Mouse (Mus musculus): ENCODE data around the gene Swsap1. TPM values are rescaled to one million over a fixed set of nuclear protein-coding genes. Genes with fewer than 3 reads are reported as not detected.
A peak's percentile ranks its signal among the peaks of the same experiment; 100 is the strongest.

Gene Swsap1
- polyA plus RNA-seq, 1 experiment from 2014 or later: 21.5 TPM

DNA sequence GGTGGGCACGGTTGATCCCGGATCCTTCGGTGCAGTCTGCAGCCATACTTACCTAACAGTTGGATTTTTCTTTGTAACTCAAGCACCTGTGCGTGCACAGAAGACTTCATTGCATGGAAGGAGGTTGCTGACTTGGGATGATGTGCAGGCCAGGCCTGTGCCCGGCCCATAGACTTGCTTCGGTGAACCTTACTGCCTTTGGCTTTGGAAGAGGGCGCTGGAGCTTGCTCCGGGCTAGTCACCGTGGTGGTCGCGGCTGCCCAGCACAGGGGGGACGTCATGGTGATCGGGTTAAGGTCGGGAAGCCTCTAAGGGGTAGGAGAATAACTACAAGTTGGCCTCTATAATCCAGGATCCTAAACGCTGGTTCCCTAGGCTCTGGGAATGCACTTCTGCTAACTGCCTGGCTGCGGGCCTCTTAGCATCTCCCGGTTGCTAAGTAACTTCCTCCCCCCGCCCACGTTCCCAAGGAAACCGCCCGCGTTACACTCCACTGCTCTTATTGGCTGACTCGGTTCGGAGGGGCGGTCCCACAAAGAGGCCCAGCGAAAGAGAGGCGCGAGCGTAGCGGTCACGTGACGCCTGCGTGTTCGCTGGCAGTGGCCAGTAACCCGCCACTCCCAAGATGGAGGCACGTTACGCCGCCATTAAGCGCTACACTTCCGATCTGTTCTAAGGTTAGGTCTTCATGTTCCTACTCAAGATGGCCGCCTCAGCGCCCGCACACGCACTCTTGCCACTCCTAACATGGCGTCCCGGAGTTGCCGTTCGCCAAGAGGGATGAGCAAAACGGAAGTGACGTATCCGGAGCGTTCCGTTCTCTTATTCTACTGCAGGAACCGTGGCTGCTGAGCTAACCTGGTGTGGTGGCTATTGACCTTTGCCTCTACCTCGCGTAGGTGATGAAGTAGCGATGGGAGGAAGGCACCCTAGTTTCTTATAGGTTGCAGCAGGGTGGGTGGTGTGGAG, 46.9 kb downstream of the Swsap1 start, which contains the start of the genes Ccdc151 and Prkcsh:
Gene Ccdc151 (minus strand): TSS at position 441 of the 969 bp plus-strand sequence.
Gene Prkcsh (plus strand): TSS at position 613 of the 969 bp plus-strand sequence.
- Histone ChIP-seq H3K27me3 (ENCODE audit: control insufficient read depth, insufficient read depth, low read length) (no peaks in the 10 kb centered on the region), H3K36me3 (ENCODE audit: control insufficient read depth, insufficient read depth, low read length) (peaks cover 34% of the 10 kb centered on the region), H3K4me3 (replicated peaks; ENCODE audit: low read depth, low read length) (peak within 1 kb of the TSS; percentile 65), H3K9me3 (ENCODE audit: control insufficient read depth, low read length) (no peaks in the 10 kb centered on the region), H3K4me2 (ENCODE audit: low read length) (peak within 1 kb of the TSS; percentile 92), H3K9ac (replicated peaks; ENCODE audit: low read length) (peak within 1 kb of the TSS; percentile 64), H3K4me1 (ENCODE audit: control insufficient read depth, insufficient read depth, low read length) (peaks cover 18% of the 10 kb centered on the region), H3K27ac (replicated peaks; ENCODE audit: low read depth, low read length) (peak within 1 kb of the TSS; percentile 71)
- ATAC-seq (ENCODE audit: low FRiP score, low TSS enrichment) (peak; percentile 99), DNase-seq (peak; percentile 100)
- 4% methylated on average over 57 of the region's 57 CpGs for WGBS

DNA sequence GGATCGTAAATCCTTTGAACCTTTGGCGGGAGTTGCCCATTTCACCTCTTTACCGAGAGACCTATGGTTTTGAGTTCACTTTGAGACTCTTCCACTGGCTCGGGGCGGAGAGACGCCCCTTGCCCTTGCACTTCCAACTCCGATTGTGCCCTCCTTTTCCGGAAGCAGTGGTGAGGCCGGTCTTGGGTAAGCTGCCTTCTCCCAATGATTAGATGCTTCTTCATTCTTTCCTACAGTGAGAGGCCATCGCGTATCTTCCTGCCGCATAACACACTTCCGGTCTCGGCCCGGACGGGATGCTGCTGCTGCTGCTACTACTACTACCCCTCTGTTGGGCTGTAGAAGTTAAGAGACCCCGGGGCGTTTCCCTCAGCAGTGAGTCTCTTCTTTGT, 47.6 kb downstream of the Swsap1 start:
- no peaks in the 10 kb centered on the region for H3K27me3 ChIP-seq (ENCODE audit: control insufficient read depth, insufficient read depth, low read length)
- ATAC-seq (ENCODE audit: low FRiP score, low TSS enrichment) (peak; percentile 28), DNase-seq (peak; percentile 68)
- peaks cover 18% of the 10 kb centered on the region for H3K4me1 ChIP-seq (ENCODE audit: control insufficient read depth, insufficient read depth, low read length)
- peaks cover 40% of the 10 kb centered on the region for H3K36me3 ChIP-seq (ENCODE audit: control insufficient read depth, insufficient read depth, low read length)
- H3K4me3 ChIP-seq (replicated peaks; ENCODE audit: low read depth, low read length): peak overlapping the region; percentile 65
- peak overlapping the region; percentile 64 for H3K9ac ChIP-seq (replicated peaks; ENCODE audit: low read length)
- H3K9me3 ChIP-seq (ENCODE audit: control insufficient read depth, low read length): no peaks in the 10 kb centered on the region
- peak overlapping the region; percentile 92 for H3K4me2 ChIP-seq (ENCODE audit: low read length)
- peak overlapping the region; percentile 71 for H3K27ac ChIP-seq (replicated peaks; ENCODE audit: low read depth, low read length)
- WGBS: under 1% methylated on average over 18 of the region's 18 CpGs

DNA sequence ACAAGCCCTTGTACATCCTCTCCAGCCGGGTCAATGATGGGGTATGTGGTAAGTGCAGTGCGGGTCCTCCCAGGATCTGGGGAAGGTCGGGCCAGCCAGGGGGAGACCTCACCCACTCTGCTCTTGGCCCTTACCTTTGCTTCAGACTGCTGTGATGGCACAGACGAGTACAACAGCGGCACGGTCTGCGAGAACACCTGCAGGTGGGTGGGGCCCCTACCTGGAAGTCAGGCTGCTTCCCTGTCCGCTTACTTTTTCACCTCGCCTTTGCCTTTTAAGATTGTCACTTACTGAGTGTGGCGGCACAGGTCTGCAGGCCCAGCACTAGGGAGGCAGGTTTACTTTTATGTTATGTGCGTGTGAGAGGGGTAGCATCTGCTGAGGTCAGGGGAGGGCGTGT, 49.0 kb downstream of the Swsap1 start:
- WGBS: 92% methylated on average over 12 of the region's 12 CpGs

More for the DNA sequence above, 49.0 kb downstream of the Swsap1 start:
- H3K27ac ChIP-seq (replicated peaks; ENCODE audit: low read depth, low read length): no peak overlapping the region
- no peak overlapping the region for H3K4me3 ChIP-seq (replicated peaks; ENCODE audit: low read depth, low read length)
- peaks cover 54% of the 10 kb centered on the region for H3K36me3 ChIP-seq (ENCODE audit: control insufficient read depth, insufficient read depth, low read length)
- no peaks in the 10 kb centered on the region for H3K27me3 ChIP-seq (ENCODE audit: control insufficient read depth, insufficient read depth, low read length)
- H3K9me3 ChIP-seq (ENCODE audit: control insufficient read depth, low read length): no peaks in the 10 kb centered on the region
- H3K4me1 ChIP-seq (ENCODE audit: control insufficient read depth, insufficient read depth, low read length): peaks cover 18% of the 10 kb centered on the region
- DNase-seq: no peak
- peak overlapping the region; percentile 92; the same call in 1 of the 2 replicates for H3K4me2 ChIP-seq (ENCODE audit: low read length)
- ATAC-seq (ENCODE audit: low FRiP score, low TSS enrichment): no peak
- H3K9ac ChIP-seq (replicated peaks; ENCODE audit: low read length): no peak overlapping the region

Other genes with a start within 250 kb of the Swsap1 start
- 8.2 and 9.4 TPM in 2 replicates for gene Ldlr, start 232.3 kb upstream of the Swsap1 start, polyA plus RNA-seq (2014; fragmentation: Nextera tagmentation; extraction: Ambion mirVana)
- 19.9 and 21.4 TPM in 2 replicates for gene Spc24, start 195.5 kb upstream of the Swsap1 start, polyA plus RNA-seq (2014; fragmentation: Nextera tagmentation; extraction: Ambion mirVana)
- gene Kank2, start 157.0 kb upstream of the Swsap1 start, polyA plus RNA-seq (2014; fragmentation: Nextera tagmentation; extraction: Ambion mirVana): 0.66 and 2.7 TPM in 2 replicates
- gene Angptl8, start 120.2 kb upstream of the Swsap1 start, polyA plus RNA-seq (2014; fragmentation: Nextera tagmentation; extraction: Ambion mirVana): 0.34 TPM in 1 of 2 replicates, not detected in the other
- 7.2 and 12.7 TPM in 2 replicates for gene Dock6, start 103.1 kb upstream of the Swsap1 start, polyA plus RNA-seq (2014; fragmentation: Nextera tagmentation; extraction: Ambion mirVana)
- 9.8 and 10.2 TPM in 2 replicates for gene Rab3d, start 37.6 kb upstream of the Swsap1 start, polyA plus RNA-seq (2014; fragmentation: Nextera tagmentation; extraction: Ambion mirVana)
- gene Ccdc159, start 28.3 kb upstream of the Swsap1 start, polyA plus RNA-seq (2014; fragmentation: Nextera tagmentation; extraction: Ambion mirVana): 5.7 and 7.7 TPM in 2 replicates
- gene Tmem205, start 28.2 kb upstream of the Swsap1 start, polyA plus RNA-seq (2014; fragmentation: Nextera tagmentation; extraction: Ambion mirVana): 42.2 and 51.8 TPM in 2 replicates
- 91.3 and 92.2 TPM in 2 replicates for gene Plppr2, start 18.7 kb upstream of the Swsap1 start, polyA plus RNA-seq (2014; fragmentation: Nextera tagmentation; extraction: Ambion mirVana)
- gene Epor, start 7.8 kb downstream of the Swsap1 start, polyA plus RNA-seq (2014; fragmentation: Nextera tagmentation; extraction: Ambion mirVana): 0.65 and 2.0 TPM in 2 replicates
- gene Rgl3, start 33.7 kb downstream of the Swsap1 start, polyA plus RNA-seq (2014; fragmentation: Nextera tagmentation; extraction: Ambion mirVana): 0.53 and 0.68 TPM in 2 replicates
- gene Ccdc151, start 46.9 kb downstream of the Swsap1 start, polyA plus RNA-seq (2014; fragmentation: Nextera tagmentation; extraction: Ambion mirVana): 4.5 and 4.6 TPM in 2 replicates
- 70.6 and 73.2 TPM in 2 replicates for gene Prkcsh, start 47.1 kb downstream of the Swsap1 start, polyA plus RNA-seq (2014; fragmentation: Nextera tagmentation; extraction: Ambion mirVana)
- 137 and 162 TPM in 2 replicates for gene Elavl3, start 96.3 kb downstream of the Swsap1 start, polyA plus RNA-seq (2014; fragmentation: Nextera tagmentation; extraction: Ambion mirVana)
- gene Gm49318, start 115.5 kb downstream of the Swsap1 start, polyA plus RNA-seq (2014; fragmentation: Nextera tagmentation; extraction: Ambion mirVana): not detected in 2 replicates
- 14.7 and 18.1 TPM in 2 replicates for gene Zfp653, start 115.6 kb downstream of the Swsap1 start, polyA plus RNA-seq (2014; fragmentation: Nextera tagmentation; extraction: Ambion mirVana)
- gene Ecsit, start 129.7 kb downstream of the Swsap1 start, polyA plus RNA-seq (2014; fragmentation: Nextera tagmentation; extraction: Ambion mirVana): 45.6 and 48.5 TPM in 2 replicates
- 0.58 and 0.61 TPM in 2 replicates for gene Cnn1, start 143.5 kb downstream of the Swsap1 start, polyA plus RNA-seq (2014; fragmentation: Nextera tagmentation; extraction: Ambion mirVana)
- 182 and 196 TPM in 2 replicates for gene Elof1, start 161.4 kb downstream of the Swsap1 start, polyA plus RNA-seq (2014; fragmentation: Nextera tagmentation; extraction: Ambion mirVana)
- gene Acp5, start 180.0 kb downstream of the Swsap1 start, polyA plus RNA-seq (2014; fragmentation: Nextera tagmentation; extraction: Ambion mirVana): 0.79 TPM in 1 of 2 replicates, not detected in the other
- 94.1 and 96.4 TPM in 2 replicates for gene Pigyl, start 201.1 kb downstream of the Swsap1 start, polyA plus RNA-seq (2014; fragmentation: Nextera tagmentation; extraction: Ambion mirVana)
- gene Zfp872, start 232.3 kb downstream of the Swsap1 start, polyA plus RNA-seq (2014; fragmentation: Nextera tagmentation; extraction: Ambion mirVana): 0.07 and 0.55 TPM in 2 replicates